Mouse (Mus musculus): ENCODE measurements at regions not wholly inside any gene's neighbourhood (a gene's known extent, or its start where the extent isn't known, plus 50 kb on each side); places are given as distances from the start of the nearest gene placed in this dataset.

- TF ChIP-seq CTCF (IDR thresholded peaks at IDR 0.05; ENCODE audit: control insufficient read depth, insufficient read depth, insufficient read length) (no peak), MAX (IDR thresholded peaks at IDR 0.05) (no peak), MYOG (IDR thresholded peaks at IDR 0.05; ENCODE audit: control insufficient read depth, extremely low read depth, insufficient read length) (no peak), USF1 (IDR thresholded peaks at IDR 0.05; ENCODE audit: low read depth) (no peak), FOSL1 (IDR thresholded peaks at IDR 0.05; ENCODE audit: insufficient read depth, low read length, poor library complexity, severe bottlenecking) (no peak), MYOD1 (IDR thresholded peaks at IDR 0.05; ENCODE audit: control insufficient read depth, insufficient read length, low read depth) (no peak), CEBPB (IDR thresholded peaks at IDR 0.05; ENCODE audit: low read depth) (no peak)
Observed at GRCm38 (mm10) chr2:128414588-128415240, 176.3 kb upstream of the Spdye4c start.

Data from C2C12 (cell line).